Mouse (Mus musculus) MEL (cell line): ENCODE measurements around the gene Zfp365. TPM values are rescaled to one million over a fixed set of nuclear protein-coding genes. Genes with fewer than 3 reads are reported as not detected.

Source experiments
- DNase-seq: peaks from one replicate; pipeline ENCODE4 v3.0.0; 2011; ENCODE audit warnings: low read depth, low spot score
- H3K27ac ChIP-seq: 2 replicates; pipeline ENCODE4 v1.5.1; 2012; ENCODE audit warnings: low read depth, mild to moderate bottlenecking, control low read depth, low read length, moderate library complexity; ENCODE audit not compliant: control insufficient read depth
- H3K27me3 ChIP-seq, 2 experiments: fragments of 150-350 bp in 1 of 2; sonication (generic) in 1 of 2; 2 replicates each; pipeline ENCODE4 v1.6.1; 2012; ENCODE audit warnings: low read length in 2 of 2, mild to moderate bottlenecking in 2 of 2, improper control_type of control experiment in 1 of 2, moderate library complexity in 1 of 2; ENCODE audit not compliant: insufficient read depth in 2 of 2, control insufficient read depth in 1 of 2
- H3K36me3 ChIP-seq, 2 experiments: 2 replicates each; pipeline ENCODE4 v1.6.1; 2012 to 2014; ENCODE audit warnings: low read length in 2 of 2, improper control_type of control experiment in 1 of 2, inconsistent platforms in 1 of 2, mild to moderate bottlenecking in 1 of 2; ENCODE audit not compliant: insufficient read depth in 2 of 2, control insufficient read depth in 1 of 2
- H3K4me1 ChIP-seq, 2 experiments: fragments of 150-350 bp in 1 of 2; sonication (generic) in 1 of 2; 2 replicates each; pipeline ENCODE4 v1.6.1; 2012; ENCODE audit warnings: low read length in 2 of 2, improper control_type of control experiment in 1 of 2, mild to moderate bottlenecking in 1 of 2; ENCODE audit not compliant: insufficient read depth in 2 of 2, control insufficient read depth in 1 of 2
- H3K4me3 ChIP-seq, 2 experiments: fragments of 150-350 bp in 1 of 2; sonication (generic) in 1 of 2; 2 replicates each; pipeline ENCODE4 v1.5.1; 2012; ENCODE audit warnings: low read depth in 2 of 2, low read length in 2 of 2, mild to moderate bottlenecking in 2 of 2, moderate library complexity in 2 of 2, control low read depth in 1 of 2, improper control_type of control experiment in 1 of 2; ENCODE audit not compliant: control insufficient read depth in 1 of 2, insufficient read depth in 1 of 2
- H3K79me2 ChIP-seq: 2 replicates; pipeline ENCODE4 v1.6.1; 2012; ENCODE audit warnings: mild to moderate bottlenecking, low read length, moderate library complexity; ENCODE audit not compliant: control insufficient read depth, poor library complexity, insufficient read depth
- H3K9ac ChIP-seq: 2 replicates; pipeline ENCODE4 v1.6.1; 2012; ENCODE audit warnings: low read depth, mild to moderate bottlenecking, control low read depth, low read length, moderate library complexity; ENCODE audit not compliant: control insufficient read depth, poor library complexity, severe bottlenecking
- H3K9me3 ChIP-seq: fragments of 150-350 bp; sonication (generic); replicated peaks from 2 replicates; pipeline ENCODE4 v1.6.1; 2012; ENCODE audit warnings: mild to moderate bottlenecking, low read length, improper control_type of control experiment, moderate library complexity; ENCODE audit not compliant: insufficient read depth
- CHD1 ChIP-seq: IDR thresholded peaks from 2 replicates; pipeline ENCODE4 v1.6.1; 2012; ENCODE audit warnings: low read depth, mild to moderate bottlenecking, inconsistent platforms, low read length, improper control_type of control experiment
- CHD2 ChIP-seq: IDR thresholded peaks from 2 replicates; pipeline ENCODE4 v1.6.1; 2011; ENCODE audit warnings: low read length, improper control_type of control experiment
- CTCF ChIP-seq, 3 experiments: IDR thresholded peaks in 2 of 3; conservative IDR thresholded peaks in 1 of 3; 2 replicates each; pipeline ENCODE4 v1.5.1; 2011 to 2012; ENCODE audit warnings: low read length in 3 of 3, low read depth in 2 of 3, mild to moderate bottlenecking in 2 of 3, improper control_type of control experiment in 1 of 3, inconsistent platforms in 1 of 3, mixed read lengths in 1 of 3, moderate library complexity in 1 of 3; ENCODE audit not compliant: control insufficient read depth in 1 of 3, insufficient read depth in 1 of 3, poor library complexity in 1 of 3, severe bottlenecking in 1 of 3
- ELF1 ChIP-seq: IDR thresholded peaks from 2 replicates; pipeline ENCODE4 v1.6.1; 2014; ENCODE audit warnings: low read depth, mild to moderate bottlenecking, inconsistent platforms, low read length, improper control_type of control experiment, moderate library complexity
- EP300 ChIP-seq, 2 experiments: IDR thresholded peaks; 2 replicates each; pipeline ENCODE4 v1.6.1; 2011; ENCODE audit warnings: improper control_type of control experiment in 2 of 2, low read length in 2 of 2, low read depth in 1 of 2, mild to moderate bottlenecking in 1 of 2
- ETS1 ChIP-seq: IDR thresholded peaks from 2 replicates; pipeline ENCODE4 v1.6.1; 2012; ENCODE audit warnings: low read depth, mild to moderate bottlenecking, inconsistent platforms, low read length, improper control_type of control experiment, moderate library complexity
- GATA1 ChIP-seq: IDR thresholded peaks from 2 replicates; pipeline ENCODE4 v1.6.1; 2011; ENCODE audit warnings: low read depth, low read length, improper control_type of control experiment
- HCFC1 ChIP-seq: IDR thresholded peaks from 2 replicates; pipeline ENCODE4 v1.6.1; 2012; ENCODE audit warnings: low read depth, mild to moderate bottlenecking, inconsistent platforms, low read length, improper control_type of control experiment, moderate library complexity
- MAFK ChIP-seq: IDR thresholded peaks from 2 replicates; pipeline ENCODE4 v1.6.1; 2011; ENCODE audit warnings: low read depth, mild to moderate bottlenecking, low read length, improper control_type of control experiment, borderline replicate concordance
- MAX ChIP-seq: IDR thresholded peaks from 2 replicates; pipeline ENCODE4 v1.6.1; 2011; ENCODE audit warnings: low read length, improper control_type of control experiment
- MEF2A ChIP-seq: IDR thresholded peaks from 2 replicates; pipeline ENCODE4 v1.6.1; 2014; ENCODE audit warnings: low read depth, mild to moderate bottlenecking, inconsistent platforms, low read length, improper control_type of control experiment; ENCODE audit not compliant: poor library complexity, insufficient replicate concordance, severe bottlenecking; ENCODE audit errors: extremely low read depth
- MYC ChIP-seq: IDR thresholded peaks from 2 replicates; pipeline ENCODE4 v1.6.1; 2011; ENCODE audit warnings: low read depth, mild to moderate bottlenecking, low read length, improper control_type of control experiment, moderate library complexity
- POLR2A ChIP-seq, 2 experiments: IDR thresholded peaks; 2 replicates each; pipeline ENCODE4 v1.6.1; 2011 to 2012; ENCODE audit warnings: low read length in 2 of 2, mild to moderate bottlenecking in 2 of 2, control low read depth in 1 of 2, improper control_type of control experiment in 1 of 2, low read depth in 1 of 2, moderate library complexity in 1 of 2; ENCODE audit not compliant: control insufficient read depth in 1 of 2, insufficient read depth in 1 of 2, poor library complexity in 1 of 2
- POLR2AphosphoS2 ChIP-seq: IDR thresholded peaks from 2 replicates; pipeline ENCODE4 v1.6.1; 2011; ENCODE audit warnings: low read length, improper control_type of control experiment
- RAD21 ChIP-seq: IDR thresholded peaks from 2 replicates; pipeline ENCODE4 v1.6.1; 2011; ENCODE audit warnings: mild to moderate bottlenecking, low read depth, low read length, improper control_type of control experiment
- RCOR1 ChIP-seq: IDR thresholded peaks from 2 replicates; pipeline ENCODE4 v1.6.1; 2012; ENCODE audit warnings: low read depth, mild to moderate bottlenecking, inconsistent platforms, low read length, improper control_type of control experiment
- SIN3A ChIP-seq: IDR thresholded peaks from 2 replicates; pipeline ENCODE4 v1.6.1; 2012; ENCODE audit warnings: low read length, improper control_type of control experiment, inconsistent platforms
- SMC3 ChIP-seq: IDR thresholded peaks from 2 replicates; pipeline ENCODE4 v1.6.1; 2011; ENCODE audit warnings: low read depth, low read length, improper control_type of control experiment
- TBP ChIP-seq: IDR thresholded peaks from 2 replicates; pipeline ENCODE4 v1.8.0; 2011; ENCODE audit warnings: low read depth, low read length, improper control_type of control experiment
- UBTF ChIP-seq: IDR thresholded peaks from 2 replicates; pipeline ENCODE4 v1.6.1; 2012; ENCODE audit warnings: low read depth, mild to moderate bottlenecking, inconsistent platforms, low read length, improper control_type of control experiment, moderate library complexity, borderline replicate concordance; ENCODE audit not compliant: insufficient read depth
- USF2 ChIP-seq, 2 experiments: IDR thresholded peaks; 2 replicates each; pipeline ENCODE4 v1.6.1; 2011 to 2012; ENCODE audit warnings: improper control_type of control experiment in 2 of 2, low read length in 2 of 2, borderline replicate concordance in 1 of 2, inconsistent platforms in 1 of 2, low read depth in 1 of 2, mild to moderate bottlenecking in 1 of 2; ENCODE audit not compliant: insufficient read depth in 1 of 2
- ZC3H11A ChIP-seq: IDR thresholded peaks from 2 replicates; pipeline ENCODE4 v1.6.1; 2012; ENCODE audit warnings: low read depth, mild to moderate bottlenecking, inconsistent platforms, low read length, improper control_type of control experiment
- ZMIZ1 ChIP-seq: IDR thresholded peaks from 2 replicates; pipeline ENCODE4 v1.6.1; 2012; ENCODE audit warnings: low read depth, mild to moderate bottlenecking, inconsistent platforms, low read length, improper control_type of control experiment, moderate library complexity
- polyA plus RNA-seq, 2 experiments: library from polyadenylated mRNA; stranded (reverse) in 1 of 2; unstranded in 1 of 2; fragments of >175 nt in 1 of 2; fragments of >200 nt in 1 of 2; gene quantifications; 2 replicates each; pipeline versions ENCODE4 v1.2.1 to v1.2.4; 2012; ENCODE audit warnings: low replicate concordance in 2 of 2, low read depth in 1 of 2; ENCODE audit not compliant: insufficient read length in 2 of 2, insufficient read depth in 1 of 2, missing spikeins in 1 of 2
- total RNA-seq: library from RNA; depleted of rRNA; stranded (reverse); fragments of 300-350 nt; gene quantifications from 2 replicates; pipeline ENCODE4 v1.2.3, GENCODE M21; 2012

The Zfp365 gene
- total and polyA plus RNA-seq, 3 experiments, result not detected

DNA sequence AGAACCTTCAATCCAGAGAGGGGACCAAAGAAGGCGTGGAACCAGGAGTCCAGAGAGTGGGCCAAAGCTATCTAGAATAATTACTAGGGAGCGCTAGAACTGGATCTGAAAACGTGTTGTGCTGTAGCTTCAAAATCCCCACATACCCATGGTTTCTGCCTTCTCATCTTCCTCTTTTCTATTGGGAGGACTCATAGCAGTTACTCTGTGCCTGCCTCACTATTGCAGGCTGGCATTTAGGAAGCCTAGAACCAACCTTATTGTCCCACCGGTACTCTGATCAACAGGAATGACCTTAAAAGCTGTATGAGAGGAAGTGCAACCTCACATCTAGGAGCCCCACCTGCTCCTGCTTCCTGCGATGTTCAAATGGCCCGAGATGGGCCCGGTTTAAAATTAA lies 16.1 kb upstream of the Zfp365 start:
- no peaks in the 10 kb centered on the region for H3K9me3 ChIP-seq
- H3K27ac ChIP-seq, result no peak overlapping the region
- no peak for TF ChIP-seq MAFK
- TF ChIP-seq POLR2A (IDR thresholded peaks at IDR 0.05; ENCODE audit: control insufficient read depth in 1 of 2, insufficient read depth in 1 of 2, low read depth in 1 of 2, low read length in 2 of 2, poor library complexity in 1 of 2), result no peak
- no peak for TF ChIP-seq EP300 (IDR thresholded peaks at IDR 0.05; ENCODE audit: low read depth in 1 of 2, low read length in 2 of 2)
- no peak for TF ChIP-seq ELF1
- TF ChIP-seq CHD1, result no peak
- no peak for TF ChIP-seq ETS1
- TF ChIP-seq GATA1, result no peak
- DNase-seq, result no peak
- no peaks in the 10 kb centered on the region for H3K79me2 ChIP-seq
- H3K36me3 ChIP-seq, result no peaks in the 10 kb centered on the region
- H3K27me3 ChIP-seq, result no peaks in the 10 kb centered on the region
- H3K4me3 ChIP-seq, result no peak overlapping the region
- H3K9ac ChIP-seq, result no peak overlapping the region
- no peaks in the 10 kb centered on the region for H3K4me1 ChIP-seq

DNA sequence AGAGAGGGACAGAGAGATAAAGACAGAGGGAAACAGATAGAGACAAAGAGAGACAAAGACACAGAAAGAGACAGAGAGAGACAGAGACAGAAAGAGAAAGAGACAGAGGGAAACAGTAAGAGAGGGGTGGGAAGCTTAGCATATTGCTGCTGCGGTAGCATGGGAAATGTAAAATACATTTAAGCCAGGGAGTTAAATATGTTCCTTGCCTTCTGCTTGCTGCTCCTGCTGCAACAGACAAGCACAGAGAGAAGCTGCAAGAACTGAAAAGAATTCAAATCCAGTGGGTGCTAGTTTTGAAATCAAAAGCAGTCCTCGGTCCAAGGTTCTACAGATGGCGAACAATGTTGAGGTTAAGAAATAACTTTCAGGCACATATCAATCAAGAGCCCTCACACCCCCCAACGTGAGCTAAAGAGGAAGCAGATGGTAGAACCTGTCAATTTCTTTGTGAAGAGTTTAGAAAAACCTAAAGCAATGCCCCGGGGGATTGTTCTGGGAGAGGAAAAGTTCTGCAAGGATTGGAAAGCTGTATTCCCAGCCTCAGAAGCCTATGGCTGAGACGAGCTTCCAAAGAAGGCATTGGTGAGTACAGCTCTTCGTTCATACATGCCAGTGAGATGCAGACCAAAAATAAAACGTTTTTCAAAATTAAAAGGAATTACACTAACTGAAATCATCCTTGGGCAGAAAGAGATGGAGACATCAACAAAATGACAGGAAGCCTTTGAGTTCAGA lies 15.4 kb upstream of the Zfp365 start:
- TF ChIP-seq UBTF (no peak), MYC (no peak), USF2 (IDR thresholded peaks at IDR 0.05; ENCODE audit: borderline replicate concordance in 1 of 2, insufficient read depth in 1 of 2, low read depth in 1 of 2, low read length in 2 of 2) (no peak), POLR2AphosphoS2 (no peak), ZC3H11A (no peak), HCFC1 (no peak), CTCF (IDR thresholded peaks at IDR 0.05 in 2 of 3, conservative IDR thresholded peaks at IDR 0.05 in 1 of 3; ENCODE audit: control insufficient read depth in 1 of 3, insufficient read depth in 1 of 3, low read depth in 2 of 3, low read length in 3 of 3, poor library complexity in 1 of 3, severe bottlenecking in 1 of 3) (no peak), EP300 (IDR thresholded peaks at IDR 0.05; ENCODE audit: low read depth in 1 of 2, low read length in 2 of 2) (no peak), ELF1 (no peak), RCOR1 (no peak), RAD21 (no peak), CHD2 (no peak), MAX (no peak), SIN3A (no peak), POLR2A (IDR thresholded peaks at IDR 0.05; ENCODE audit: control insufficient read depth in 1 of 2, insufficient read depth in 1 of 2, low read depth in 1 of 2, low read length in 2 of 2, poor library complexity in 1 of 2) (no peak), ZMIZ1 (no peak), MAFK (no peak), SMC3 (no peak), MEF2A (no peak), TBP (no peak)

More for the DNA sequence above, 15.4 kb upstream of the Zfp365 start:
- H3K4me3 ChIP-seq, result no peak overlapping the region
- no peaks in the 10 kb centered on the region for H3K9me3 ChIP-seq
- no peak overlapping the region for H3K9ac ChIP-seq
- H3K79me2 ChIP-seq, result no peaks in the 10 kb centered on the region
- H3K36me3 ChIP-seq, result no peaks in the 10 kb centered on the region
- no peak overlapping the region for H3K27ac ChIP-seq
- H3K4me1 ChIP-seq, result no peaks in the 10 kb centered on the region
- no peak for DNase-seq
- H3K27me3 ChIP-seq, result no peaks in the 10 kb centered on the region
